Mouse (Mus musculus): ENCODE results near the gene Pdcd7.

DNA sequence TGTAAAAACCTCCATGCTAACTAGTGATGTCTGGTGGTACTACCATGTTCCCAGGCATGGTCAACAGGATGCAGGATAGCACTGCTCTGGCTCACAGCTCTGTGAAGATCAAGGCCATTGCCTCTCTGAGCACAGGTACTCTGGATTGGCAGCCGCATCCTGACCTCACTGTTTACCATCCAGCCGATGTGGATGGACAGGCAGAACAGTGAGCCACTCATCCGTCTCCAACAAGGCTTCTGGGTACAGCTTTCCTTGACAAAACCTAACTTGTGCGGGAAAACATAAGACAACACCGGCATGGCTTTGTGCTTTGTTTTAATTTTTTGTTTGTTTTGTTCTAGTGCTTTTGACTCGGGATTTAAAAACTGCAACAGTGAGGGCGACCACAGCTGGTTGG, 19.8 kb downstream of the Pdcd7 start:
- TF ChIP-seq CTCF (IDR thresholded peaks at IDR 0.05; ENCODE audit: low read depth) (no peak), EP300 (IDR thresholded peaks at IDR 0.05; ENCODE audit: low read depth) (no peak)

Data from liver, postnatal 0 days (tissue).